Mouse (Mus musculus): ENCODE results near the gene Rexo2.

DNA sequence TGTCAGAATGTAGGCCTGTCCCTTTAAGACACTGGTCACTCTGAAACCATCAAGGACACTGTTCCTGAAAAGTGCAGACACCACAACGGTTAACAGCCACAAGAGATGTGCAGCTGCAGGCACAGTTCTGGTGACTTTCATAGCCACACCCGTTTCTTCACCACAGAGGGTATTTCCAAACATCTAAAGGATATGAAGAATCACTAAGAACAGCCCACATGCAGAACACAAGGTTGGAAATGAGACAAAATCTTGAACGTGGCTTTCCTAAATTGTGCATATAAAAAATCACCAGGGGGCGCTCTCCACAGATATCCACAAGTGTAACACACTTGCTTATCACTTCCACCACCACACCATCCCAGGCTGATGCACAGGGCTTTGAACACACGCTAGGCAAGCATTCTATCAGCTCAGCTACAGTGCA lies 32.6 kb downstream of the Rexo2 start:
- TF ChIP-seq POLR2A (IDR thresholded peaks at IDR 0.05; ENCODE audit: low read depth, low read length) (no peak), CTCF (IDR thresholded peaks at IDR 0.05; ENCODE audit: extremely low read depth, insufficient read length, insufficient replicate concordance, low read depth, low read length) (peak; percentile 56; the same call in 1 of the 2 replicates)
